Mouse (Mus musculus) lung, postnatal 36 days (tissue): ENCODE data around the gene Ufd1.
A peak's percentile ranks its signal among the peaks of the same experiment; 100 is the strongest.
"Not testable (repeated sequence)": the region's sequence is repeated elsewhere in the genome, so short reads cannot be mapped to it uniquely, and the experiment has no call there.

Source experiments
- DNase-seq: peaks from one replicate; pipeline ENCODE4 v3.0.0; 2022; ENCODE audit warnings: mixed read lengths

Gene Ufd1

GRCm38 (mm10) chr16:18812385-18812910 is 869 bp downstream of the Ufd1 start:
- no peak for DNase-seq

GRCm38 (mm10) chr16:18822356-18822755 is 10.8 kb downstream of the Ufd1 start:
- DNase-seq, result no peak

GRCm38 (mm10) chr16:18822925-18823324 is 11.3 kb downstream of the Ufd1 start:
- no peak for DNase-seq

- no peak for DNase-seq
Measured at GRCm38 (mm10) chr16:18828630-18829029, 17.1 kb downstream of the Ufd1 start.

GRCm38 (mm10) chr16:18829102-18829501 is 17.5 kb downstream of the Ufd1 start:
- DNase-seq, result no peak

GRCm38 (mm10) chr16:18833486-18833885 is 21.9 kb downstream of the Ufd1 start:
- no peak for DNase-seq

GRCm38 (mm10) chr16:18836073-18836467 is 24.5 kb downstream of the Ufd1 start:
- DNase-seq, result no peak

- peak; percentile 99 for DNase-seq
Measured at GRCm38 (mm10) chr16:18836468-18837208, 25.1 kb downstream of the Ufd1 start, which contains the start of the genes 2510002D24Rik and Gm28539. Gene 2510002D24Rik, plus strand, starts transcription at chr16:18836578. Gene Gm28539, plus strand, starts transcription at chr16:18836584.

- DNase-seq, result no peak
Measured at GRCm38 (mm10) chr16:18838346-18838745, 26.8 kb downstream of the Ufd1 start.

GRCm38 (mm10) chr16:18846301-18846820 is 34.8 kb downstream of the Ufd1 start:
- DNase-seq, result no peak

- DNase-seq, result not testable (repeated sequence)
Measured at GRCm38 (mm10) chr16:18849521-18850190, 38.1 kb downstream of the Ufd1 start.

- peak; percentile 80 for DNase-seq
Measured at GRCm38 (mm10) chr16:18858551-18858950, 47.0 kb downstream of the Ufd1 start.

GRCm38 (mm10) chr16:18860186-18860585 is 48.6 kb downstream of the Ufd1 start:
- DNase-seq, result peak; percentile 25

GRCm38 (mm10) chr16:18870495-18870894 is 58.9 kb downstream of the Ufd1 start:
- not testable (repeated sequence) for DNase-seq

- DNase-seq, result no peak
Measured at GRCm38 (mm10) chr16:18876091-18876441, 64.5 kb downstream of the Ufd1 start.

GRCm38 (mm10) chr16:18876442-18877308 is 65.1 kb downstream of the Ufd1 start, which contains the start of the genes Mrpl40 and Hira:
Gene Mrpl40, minus strand, starts transcription at chr16:18876862.
Gene Hira, plus strand, starts transcription at chr16:18877037.
- peak; percentile 97 for DNase-seq

- peak; percentile 46 for DNase-seq
Measured at GRCm38 (mm10) chr16:18877386-18878090, 66.0 kb downstream of the Ufd1 start.

GRCm38 (mm10) chr16:18878091-18878720 is 66.6 kb downstream of the Ufd1 start:
- DNase-seq, result no peak

GRCm38 (mm10) chr16:18884044-18884443 is 72.5 kb downstream of the Ufd1 start:
- no peak for DNase-seq
